Mouse (Mus musculus): ENCODE data around the gene Ccdc162.

Ccdc162 gene

DNA sequence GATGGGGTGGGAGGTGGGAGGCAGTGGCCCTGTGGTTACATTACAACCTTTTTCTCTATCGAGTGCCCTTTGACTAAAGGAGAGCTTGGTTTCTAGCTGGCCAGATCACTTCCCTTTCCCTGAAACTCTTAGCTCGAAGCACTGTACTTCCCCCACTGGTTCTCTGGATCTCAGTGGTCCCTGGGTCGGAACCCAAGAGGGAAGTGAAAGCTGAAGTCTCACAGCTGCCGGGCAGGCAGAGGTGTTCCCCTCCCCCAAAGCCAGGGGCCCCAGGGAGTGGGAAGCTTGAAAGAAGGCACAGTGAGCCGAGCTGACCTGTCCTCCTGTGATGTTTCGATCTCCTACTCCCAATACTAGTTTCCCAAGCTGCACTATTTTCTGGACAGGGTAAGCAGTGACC, 143.2 kb downstream of the Ccdc162 start:
- no peak for DNase-seq

DNA sequence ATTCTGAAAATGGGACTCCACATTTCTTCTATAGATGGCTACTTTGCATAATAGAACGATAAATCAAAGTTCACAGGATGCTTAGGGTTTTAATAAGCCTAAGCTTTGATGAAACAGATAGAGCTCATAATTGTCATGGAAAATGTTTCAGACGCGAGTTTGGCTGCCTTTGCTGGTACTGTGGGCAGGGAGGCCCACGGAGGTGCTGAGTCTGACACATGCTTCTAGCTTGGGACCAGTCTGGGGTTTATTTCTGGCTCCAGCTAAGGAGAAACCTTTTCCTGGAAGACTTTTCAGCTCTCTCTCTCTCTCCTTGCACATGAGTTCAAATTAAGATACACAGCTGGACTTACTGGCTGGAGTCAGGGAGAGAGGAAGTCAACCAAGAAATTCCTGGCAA, 144.2 kb downstream of the Ccdc162 start:
- DNase-seq = no peak

GRCm38 (mm10) chr10:41571065-41571464, 145.4 kb downstream of the Ccdc162 start:
- no peak for DNase-seq

DNA sequence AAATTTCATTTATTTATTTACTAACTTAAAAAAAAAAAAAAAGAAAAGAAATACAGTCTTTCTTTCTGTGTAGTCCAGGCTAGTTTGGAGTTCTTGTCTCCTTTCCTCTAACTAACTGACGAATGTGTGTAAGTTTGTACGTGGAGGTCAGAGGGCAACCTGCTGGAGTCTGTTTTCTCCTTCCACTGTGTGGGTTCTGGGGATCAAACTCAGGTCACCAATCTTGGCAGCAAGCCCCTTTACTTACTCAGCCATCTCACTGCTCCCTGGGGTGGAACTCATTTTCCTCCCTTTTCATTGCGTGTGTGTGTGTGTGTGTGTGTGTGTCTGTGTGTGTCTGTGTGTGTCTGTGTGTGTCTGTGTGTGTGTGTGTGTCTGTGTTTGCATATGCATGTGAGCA, 148.1 kb downstream of the Ccdc162 start:
- DNase-seq = no peak

DNA sequence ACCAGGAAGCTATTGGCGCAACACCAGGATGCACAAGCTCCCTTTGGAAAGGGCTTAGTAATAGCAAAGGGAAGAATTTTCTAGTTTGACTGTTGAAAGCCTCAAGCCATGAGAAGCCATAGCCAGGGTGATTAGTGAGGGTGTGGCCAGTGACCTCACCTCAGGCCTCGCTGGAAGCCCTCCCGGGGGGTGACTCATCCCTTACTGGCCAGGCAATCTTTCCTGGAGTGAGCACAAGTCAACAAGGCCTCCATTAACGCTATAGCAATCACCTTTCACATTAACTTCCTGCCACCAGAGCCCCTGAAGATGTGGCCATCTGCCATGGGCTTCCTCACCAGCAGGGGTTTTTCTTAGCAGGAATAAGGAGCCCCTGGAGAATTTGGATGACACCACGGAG, 151.3 kb downstream of the Ccdc162 start:
- DNase-seq = no peak

GRCm38 (mm10) chr10:41561701-41562395, 154.6 kb downstream of the Ccdc162 start:
- DNase-seq = no peak

GRCm38 (mm10) chr10:41558401-41558800, 158.0 kb downstream of the Ccdc162 start:
- DNase-seq = no peak

DNA sequence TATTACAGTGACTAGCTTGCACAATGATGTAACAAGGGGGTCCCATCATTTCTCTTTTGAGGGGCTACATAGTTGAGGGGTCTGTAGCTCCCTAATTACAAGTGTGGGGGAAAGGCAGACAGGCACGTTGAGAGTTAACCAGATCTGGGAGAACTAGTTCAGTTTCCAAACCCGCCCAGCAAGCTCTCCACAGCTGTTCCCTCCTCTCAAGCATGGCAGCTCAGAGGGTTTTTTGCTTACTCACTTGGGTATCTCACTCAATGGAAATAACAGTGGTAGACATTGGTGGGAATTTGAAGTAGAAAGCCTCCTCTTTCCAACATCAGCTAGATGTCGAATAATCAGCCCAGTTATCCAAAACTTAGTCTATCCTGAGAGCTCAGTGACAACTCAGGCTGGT, 161.4 kb downstream of the Ccdc162 start:
- DNase-seq = no peak

DNA sequence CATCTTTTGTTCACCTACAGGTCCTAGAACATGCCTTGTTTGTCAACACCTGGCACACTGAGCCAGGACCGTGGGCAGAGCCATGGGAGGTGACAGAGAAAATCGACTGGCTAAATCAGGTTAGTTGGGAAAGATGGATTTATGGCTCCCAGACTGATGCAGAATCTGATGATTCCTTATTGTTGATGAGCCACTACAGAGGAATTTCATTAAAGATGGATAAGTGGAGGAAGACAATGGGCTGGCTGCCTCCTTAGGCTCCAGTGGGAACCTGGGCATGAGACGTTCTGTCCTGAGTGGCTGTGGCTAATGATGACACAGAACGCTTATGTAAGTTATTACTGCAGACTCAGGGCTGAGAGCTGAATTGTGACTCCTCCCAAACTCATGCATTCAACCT, 162.7 kb downstream of the Ccdc162 start:
- peak; percentile 11 for DNase-seq

DNA sequence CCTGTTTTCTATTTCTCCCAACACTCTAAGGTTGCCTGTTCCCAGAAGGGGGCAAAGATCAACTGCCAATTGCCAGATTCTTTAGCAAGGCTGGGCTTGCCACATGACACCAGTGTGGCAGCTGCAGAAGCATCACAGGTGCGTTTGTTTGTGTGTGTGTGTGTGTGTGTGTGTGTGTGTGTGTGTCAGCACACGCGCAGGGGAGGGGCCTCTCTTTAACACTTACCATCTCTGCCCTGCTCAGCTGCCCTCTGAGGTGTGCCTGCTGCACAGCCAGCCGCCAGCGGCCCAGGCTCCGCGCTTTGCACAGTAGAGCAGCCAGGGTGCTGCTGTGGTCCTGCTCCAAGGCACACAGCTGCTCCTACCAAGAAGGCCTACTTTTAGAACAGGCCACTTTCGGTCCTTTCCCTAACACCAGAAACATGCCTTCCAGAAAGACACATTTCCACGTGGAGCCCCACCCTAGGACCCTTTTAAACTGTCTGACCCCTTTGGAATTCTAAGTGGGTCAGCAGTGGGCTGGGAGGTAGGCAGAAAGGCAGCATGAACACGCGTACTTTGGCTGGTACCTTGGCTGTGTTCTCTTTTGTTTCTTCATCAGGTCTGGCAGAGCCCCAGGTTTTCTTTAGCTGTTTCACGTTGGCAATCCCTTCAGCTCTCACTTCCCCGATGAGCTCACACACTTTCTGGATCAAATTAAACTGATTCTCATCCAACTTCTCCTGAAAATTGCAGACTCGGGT, 163.4 kb downstream of the Ccdc162 start:
- peak; percentile 25 for DNase-seq

DNA sequence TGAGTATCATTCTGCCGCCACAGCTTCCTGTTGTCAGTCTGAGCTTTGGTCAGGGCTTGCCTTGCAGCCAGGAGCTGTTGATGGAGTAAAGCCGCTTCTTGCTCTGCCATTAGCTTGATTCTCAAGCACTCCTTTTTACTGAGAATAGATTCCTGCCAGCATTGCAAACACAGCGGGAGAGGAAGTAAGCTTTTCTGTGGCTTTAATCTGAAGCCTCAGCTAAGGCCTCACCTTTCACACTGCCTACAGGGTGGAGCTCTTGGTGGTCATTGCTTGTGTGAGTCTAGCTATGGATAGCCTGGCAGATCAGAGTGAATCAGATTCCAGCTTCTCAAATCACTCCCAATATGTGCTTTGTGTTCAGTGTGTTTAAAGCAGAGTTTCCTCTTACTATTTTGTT, 164.1 kb downstream of the Ccdc162 start:
- DNase-seq = no peak

DNA sequence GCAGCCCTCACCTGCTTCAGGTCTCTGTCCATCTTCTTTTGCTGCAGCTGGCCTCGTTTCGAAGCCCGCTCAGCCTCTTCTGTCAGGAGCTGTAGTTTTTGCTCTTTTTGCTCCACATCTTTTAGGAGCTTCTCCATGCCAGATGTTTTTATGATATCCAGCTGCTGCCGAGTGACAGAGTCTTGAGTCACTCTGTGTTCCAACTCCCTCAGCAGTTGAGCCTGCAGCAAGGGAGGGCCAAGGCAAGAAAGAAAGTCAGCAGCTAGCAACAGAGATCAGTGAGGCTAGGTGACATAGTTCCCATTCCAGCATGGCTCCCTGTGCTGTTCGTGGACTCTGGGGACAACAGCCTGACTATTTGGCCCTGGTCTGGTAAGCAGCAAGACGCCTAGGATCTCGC, 165.7 kb downstream of the Ccdc162 start:
- DNase-seq = no peak

GRCm38 (mm10) chr10:41546396-41547165, 169.9 kb downstream of the Ccdc162 start:
- DNase-seq = no peak

GRCm38 (mm10) chr10:41545224-41545755, 171.1 kb downstream of the Ccdc162 start:
- no peak for DNase-seq

DNA sequence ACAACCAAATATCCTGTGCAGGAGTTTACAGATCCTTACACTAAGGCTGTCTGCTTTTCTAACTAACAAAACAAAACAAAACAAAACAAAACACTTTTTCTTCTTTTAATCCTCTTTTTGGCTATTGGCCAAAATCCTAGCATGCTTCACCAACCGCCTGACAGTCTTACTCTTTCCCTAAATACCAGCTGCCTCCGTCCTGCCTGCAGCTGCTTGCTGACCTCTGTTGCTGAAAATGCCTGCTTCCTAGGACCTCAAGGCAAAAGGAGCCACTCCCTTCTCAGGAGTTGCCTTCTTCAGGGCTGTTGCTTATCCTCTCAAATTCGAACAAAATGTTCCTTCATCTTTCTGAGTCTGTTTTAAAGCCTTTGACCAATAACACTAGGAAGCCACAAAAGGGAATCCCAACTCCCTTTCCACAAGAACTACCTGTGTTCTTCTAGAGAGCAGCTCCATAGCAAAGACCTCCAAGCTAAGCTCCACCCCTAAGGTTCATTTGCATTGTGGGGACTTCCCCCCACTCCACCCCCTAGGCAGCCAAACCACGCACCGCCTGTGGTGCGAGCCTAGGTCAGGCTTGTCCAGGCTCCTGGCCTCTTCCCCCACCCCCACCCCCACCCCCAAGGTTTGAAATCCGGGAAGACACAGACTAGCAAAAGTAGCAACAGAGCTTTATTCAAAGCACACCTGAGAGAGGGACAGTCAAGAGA, 171.8 kb downstream of the Ccdc162 start:
- no peak for DNase-seq

GRCm38 (mm10) chr10:41543844-41544243, 172.6 kb downstream of the Ccdc162 start:
- DNase-seq = no peak

GRCm38 (mm10) chr10:41543439-41543838, 173.0 kb downstream of the Ccdc162 start:
- no peak for DNase-seq

DNA sequence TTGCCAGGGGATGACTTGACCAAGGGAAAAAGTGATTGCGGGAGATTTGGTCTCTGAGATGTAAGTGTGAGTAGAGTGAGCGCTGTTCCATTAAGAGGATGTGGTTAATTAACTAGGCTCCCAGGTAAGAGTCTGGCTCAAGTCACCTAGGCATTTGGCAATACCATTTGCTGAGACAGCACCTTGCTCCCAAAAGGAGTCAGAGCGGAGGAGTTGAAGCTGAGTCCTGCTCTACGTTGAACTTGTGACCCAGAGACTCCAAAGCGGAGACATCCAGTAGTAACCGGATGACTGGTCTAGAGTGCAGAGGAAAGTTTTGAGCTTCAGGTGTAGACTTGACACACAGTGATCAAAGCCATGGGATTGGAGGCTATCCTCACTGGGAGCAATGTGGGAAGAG, 174.4 kb downstream of the Ccdc162 start:
- no peak for DNase-seq

GRCm38 (mm10) chr10:41538986-41539385, 177.4 kb downstream of the Ccdc162 start:
- DNase-seq = no peak

- no peak for DNase-seq
These were observed 178.5 kb downstream of the Ccdc162 start for GRCm38 (mm10) chr10:41537983-41538330.

DNA sequence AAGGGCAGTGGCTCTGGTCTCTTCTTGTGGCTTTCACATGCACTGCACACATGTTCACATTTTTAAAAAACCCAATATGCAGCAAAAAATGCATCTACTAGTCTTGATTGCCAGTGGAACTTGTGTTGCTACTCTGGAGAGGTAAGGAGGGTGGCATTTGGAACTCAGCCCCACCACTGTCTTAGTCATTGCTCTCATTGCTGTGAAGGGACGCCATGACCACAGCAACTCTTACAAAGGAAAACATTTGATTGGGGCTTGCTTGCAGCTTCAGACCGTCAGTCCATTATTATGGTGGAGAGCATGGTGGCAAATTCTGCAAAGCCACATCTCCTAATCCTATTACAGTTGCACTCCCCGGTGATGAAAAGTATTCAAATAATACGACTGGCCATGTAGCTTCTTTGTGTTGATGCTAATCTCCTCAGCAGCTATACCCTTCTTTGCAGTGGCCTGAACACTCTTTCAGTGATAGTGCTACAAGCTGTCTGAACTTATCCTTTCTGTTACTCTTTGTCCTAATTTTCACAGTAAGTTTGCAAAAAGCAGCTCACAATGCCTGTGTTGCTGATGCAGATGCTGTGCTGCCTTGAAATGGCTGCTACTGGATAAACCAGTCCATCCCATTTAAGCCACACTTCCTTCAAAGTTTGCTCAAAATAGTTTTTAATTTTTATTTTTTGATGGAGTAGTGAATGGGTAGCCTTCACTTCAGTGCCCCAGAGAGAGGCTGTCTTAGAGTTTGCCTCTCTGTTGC, 179.0 kb downstream of the Ccdc162 start:
- DNase-seq = no peak

DNA sequence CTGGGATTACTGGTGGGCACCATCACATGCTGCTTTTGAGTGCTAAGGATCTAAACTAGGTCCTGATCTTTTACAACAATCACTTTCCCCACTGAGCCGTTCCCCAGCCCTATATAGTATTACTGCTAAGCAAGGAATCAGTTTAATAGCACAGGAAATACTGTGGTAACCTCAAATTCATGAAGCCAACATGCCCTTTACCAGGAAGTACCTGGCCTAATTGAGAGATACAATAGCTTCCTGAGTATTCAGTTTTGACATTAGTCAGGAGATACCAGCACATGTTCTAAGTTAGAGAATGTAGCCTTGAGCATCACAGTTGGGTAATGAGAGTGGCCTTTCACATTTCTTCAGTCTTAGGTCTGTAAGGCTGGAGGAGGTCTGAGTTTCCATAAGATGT, 179.7 kb downstream of the Ccdc162 start:
- no peak for DNase-seq
